Mouse (Mus musculus): ENCODE results near the gene Atp6v1g1.

The Atp6v1g1 gene

DNA sequence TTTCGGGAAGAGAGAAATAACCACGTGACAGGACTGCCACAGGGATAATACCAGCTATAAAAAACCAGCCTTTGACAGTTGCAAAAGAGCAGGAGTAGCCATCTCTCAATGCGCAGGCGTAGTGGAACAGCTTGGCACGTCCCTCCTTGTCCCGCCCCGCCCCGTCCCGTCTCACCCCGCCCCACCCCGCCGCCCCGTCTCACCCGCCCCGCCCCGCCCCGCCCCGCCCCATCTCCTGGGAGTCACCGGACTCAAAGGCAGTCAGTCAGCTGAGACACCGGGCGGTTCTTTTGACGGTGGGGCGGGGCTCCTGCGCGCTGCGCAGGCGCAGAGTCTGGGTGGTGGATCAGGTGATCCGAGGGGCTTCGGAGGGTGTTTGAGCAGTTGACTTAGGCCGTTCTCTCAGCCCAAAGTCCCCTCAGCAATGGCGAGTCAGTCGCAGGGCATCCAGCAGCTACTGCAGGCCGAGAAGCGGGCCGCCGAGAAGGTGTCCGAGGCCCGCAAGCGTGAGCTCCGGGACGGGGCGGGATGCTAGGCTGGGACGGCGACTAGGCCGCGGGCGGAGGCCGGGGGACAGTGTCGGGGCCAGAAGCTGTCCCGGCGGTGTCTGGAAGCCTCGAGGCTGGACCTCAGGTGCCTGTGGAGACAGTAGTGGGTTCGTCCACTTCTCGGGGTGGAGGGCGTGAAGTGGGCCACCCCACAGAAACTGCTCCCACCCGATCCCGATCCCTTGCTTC is at the start of gene Atp6v1g1:
TSS of gene Atp6v1g1 (plus strand) at position 279 of the 737 bp plus-strand sequence.
- peak; percentile 95 for DNase-seq

DNA sequence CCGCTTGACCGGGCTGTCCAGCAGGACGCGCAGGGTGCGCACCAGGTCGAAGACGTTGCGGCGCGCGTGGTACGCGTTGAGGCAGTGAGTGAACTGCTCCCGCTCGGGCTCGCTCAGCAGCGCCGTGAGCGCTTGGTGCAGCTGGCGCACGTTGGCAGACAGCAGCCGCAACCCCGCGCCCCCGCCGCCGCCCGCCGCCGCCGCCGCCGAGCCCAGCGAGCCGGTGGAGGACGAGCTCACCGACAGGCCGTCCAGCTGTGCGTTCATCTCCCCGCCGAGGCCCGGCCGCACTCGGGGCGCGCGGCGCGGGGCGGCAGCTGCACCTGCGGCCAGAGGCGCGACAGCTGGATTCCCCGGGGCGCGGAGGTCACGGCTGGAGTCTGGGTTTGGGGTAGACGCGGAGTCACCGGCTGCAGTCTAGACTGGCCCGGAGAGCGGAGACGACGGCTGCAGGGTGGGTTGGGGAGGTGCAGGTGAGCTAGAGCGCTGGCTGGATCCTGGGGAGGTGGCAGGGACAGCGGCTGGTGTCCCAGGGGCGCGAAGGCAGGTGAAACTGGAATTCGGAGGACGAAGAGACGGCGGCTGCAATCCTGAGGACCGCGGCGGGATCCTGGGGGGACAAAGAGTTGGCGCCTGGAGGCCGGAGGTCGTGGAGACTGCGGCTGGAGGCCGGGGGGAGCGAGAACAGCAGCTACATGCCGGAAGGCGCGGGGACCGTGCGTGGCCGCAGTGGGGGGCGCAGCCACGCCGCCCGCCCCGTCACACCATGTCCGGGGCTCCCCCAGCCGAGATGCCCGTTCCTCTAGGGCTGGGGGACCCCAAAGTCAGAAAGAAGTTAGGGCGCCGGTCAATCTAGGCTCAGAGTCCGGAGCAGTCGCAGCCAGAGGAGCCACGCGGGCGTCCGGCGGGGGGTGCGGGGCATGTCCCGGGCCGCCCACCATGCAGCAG is 49.3 kb upstream of the Atp6v1g1 start:
- DNase-seq, result peak; percentile 38

DNA sequence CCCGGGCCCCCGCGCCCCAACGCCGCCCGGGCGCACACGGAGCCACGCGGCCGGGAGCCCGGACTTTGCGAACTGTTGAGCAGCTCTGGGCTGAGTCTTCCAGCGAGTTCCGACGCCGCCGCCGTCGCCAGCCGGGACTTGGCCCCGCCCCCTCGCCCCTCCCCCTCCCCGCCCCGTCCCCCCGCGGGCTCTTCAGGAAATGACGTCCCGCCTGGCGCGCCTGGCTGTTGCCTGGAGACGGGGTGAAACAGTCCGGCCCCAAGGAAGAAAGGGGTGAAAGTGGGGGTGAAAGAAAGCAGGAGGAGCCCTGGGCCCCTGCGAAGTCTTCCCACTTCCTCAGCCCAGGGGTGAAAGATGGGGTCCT is 48.7 kb upstream of the Atp6v1g1 start, which contains the start of gene Whrn:
TSS of gene Whrn (minus strand) at position 77 of the 364 bp plus-strand sequence.
- DNase-seq, result peak; percentile 67

DNA sequence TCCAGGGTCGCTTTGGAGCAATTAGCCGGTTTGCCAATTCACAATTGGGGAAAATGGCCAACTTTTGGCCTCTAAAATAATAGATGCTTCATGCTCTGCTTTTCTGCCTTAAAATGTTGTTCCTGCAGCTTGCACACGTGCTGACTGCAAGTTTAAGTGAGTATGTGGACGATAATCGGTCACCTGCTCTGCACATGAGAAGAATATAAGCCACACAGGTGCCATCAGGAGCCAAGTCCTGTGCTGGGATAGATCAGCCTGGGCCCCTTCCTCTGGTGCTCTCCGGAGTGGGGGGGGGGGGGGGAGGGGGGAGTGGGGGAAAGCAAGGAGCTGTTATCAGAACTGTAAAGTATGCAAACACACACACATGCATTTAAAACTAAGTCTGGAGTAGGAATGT is 48.3 kb upstream of the Atp6v1g1 start:
- DNase-seq, result no peak

DNA sequence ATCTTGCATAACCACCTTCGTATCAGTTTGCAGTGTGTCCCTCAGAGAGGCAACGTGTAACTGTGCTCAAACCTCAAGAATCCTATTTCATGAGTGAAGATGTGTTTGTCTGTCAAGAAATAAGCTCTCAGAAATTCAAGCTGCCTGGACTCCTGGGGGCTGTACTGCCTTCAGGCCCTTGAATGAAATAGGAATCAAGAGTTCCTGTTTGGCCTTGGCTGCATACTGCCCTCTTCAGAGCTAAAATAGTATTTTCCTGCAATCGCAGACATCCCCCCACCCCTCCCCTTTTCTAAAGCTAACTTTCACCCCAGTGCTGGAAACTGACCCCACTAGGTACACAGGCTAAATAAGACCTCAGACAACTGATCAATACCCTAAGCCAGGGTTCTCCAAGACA is 46.2 kb upstream of the Atp6v1g1 start:
- DNase-seq, result no peak

DNA sequence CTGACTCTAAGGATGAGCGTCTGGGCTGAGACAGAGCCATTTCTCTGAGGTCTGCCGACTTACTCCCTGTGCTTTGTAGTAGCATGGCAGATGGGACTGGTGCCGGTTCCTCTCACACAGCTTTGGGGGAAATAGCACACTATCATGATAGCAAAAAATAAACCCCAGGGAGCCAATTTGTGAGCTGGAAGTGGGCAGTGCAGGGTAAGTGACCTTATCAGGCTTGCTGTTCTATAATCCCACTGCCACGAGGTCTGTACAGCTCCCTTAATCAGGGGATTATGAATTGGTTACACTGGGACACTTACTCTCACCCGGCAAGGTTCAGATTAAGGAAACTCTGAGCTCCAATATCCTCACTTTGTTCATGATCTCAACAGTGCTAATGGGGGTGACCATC is 43.5 kb upstream of the Atp6v1g1 start:
- DNase-seq, result no peak

DNA sequence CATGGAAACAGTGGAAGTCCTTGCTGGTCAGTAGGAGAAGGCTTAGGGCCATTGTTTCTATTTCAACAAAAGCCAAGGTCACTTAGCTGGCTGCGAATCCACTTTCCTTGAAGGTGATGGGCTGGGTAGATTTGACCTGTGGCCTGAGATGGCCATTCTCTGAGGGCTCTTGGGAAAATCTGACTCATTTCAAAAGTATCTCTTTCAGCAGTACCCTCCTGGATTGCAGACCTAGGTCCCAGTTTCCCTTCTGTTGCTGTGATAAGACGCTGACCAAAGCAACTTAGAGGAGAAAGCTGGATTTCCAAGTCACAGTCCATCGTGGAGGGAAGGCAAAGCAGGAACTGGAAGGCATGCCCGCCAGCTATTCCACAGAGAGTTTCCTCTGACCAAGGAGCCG is 40.6 kb upstream of the Atp6v1g1 start:
- DNase-seq, result no peak

DNA sequence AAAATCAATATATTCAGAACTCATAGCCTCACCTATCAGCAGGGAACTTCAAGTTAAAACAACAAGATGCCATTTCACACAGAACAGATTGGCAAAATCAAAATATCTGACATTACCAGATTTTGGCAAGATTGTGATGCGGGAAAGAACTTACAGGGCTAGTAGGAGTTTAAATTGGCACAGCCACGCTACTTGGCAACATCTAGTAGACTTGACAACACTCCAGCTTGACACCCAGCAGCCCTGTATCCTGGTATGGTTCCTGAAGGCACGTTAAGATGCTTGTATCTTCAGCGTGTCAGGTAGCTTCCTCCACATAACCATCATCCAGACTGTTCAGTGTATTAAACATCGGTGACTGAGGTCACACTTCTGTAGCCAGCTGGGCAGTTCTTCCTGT is 37.1 kb upstream of the Atp6v1g1 start:
- DNase-seq, result no peak

DNA sequence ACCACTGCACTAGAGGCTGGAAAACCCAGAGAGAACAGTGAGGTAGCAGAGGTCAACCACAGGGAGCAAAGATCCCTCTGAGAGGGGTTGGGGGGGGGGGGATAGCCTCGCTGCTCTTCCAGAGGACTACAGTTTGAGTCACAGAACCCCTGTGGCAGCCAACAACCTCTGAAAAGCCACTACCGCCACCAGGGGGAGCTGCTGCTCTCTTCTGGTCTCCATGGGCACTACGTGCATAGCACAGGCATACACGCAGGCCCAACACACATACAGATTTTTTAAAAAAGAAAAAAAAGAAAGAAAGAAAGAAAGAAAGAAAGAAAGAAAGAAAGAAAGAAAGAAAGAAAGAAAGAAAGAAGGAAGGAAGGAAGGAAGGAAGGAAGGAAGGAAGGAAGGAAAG is 36.3 kb upstream of the Atp6v1g1 start:
- DNase-seq, result peak; percentile 62

DNA sequence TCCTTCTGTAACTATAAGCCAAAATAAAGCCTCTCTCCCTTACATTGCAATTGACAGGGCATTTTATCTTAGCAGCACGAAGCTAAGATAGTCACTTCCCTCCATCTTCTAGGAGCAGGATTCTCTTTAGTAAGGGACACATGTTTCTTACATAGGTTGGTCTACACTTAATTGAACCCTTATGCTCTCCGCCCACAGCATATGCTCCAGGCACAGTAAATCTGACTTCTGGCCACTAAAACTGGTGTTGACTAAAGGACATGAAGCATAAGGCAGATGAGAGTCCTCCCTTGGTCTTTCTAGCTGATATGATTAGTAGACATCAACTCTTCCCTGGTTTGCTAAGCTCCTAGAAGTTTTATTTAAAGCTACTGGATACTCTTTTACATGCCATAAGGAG is 31.7 kb upstream of the Atp6v1g1 start:
- DNase-seq, result no peak

DNA sequence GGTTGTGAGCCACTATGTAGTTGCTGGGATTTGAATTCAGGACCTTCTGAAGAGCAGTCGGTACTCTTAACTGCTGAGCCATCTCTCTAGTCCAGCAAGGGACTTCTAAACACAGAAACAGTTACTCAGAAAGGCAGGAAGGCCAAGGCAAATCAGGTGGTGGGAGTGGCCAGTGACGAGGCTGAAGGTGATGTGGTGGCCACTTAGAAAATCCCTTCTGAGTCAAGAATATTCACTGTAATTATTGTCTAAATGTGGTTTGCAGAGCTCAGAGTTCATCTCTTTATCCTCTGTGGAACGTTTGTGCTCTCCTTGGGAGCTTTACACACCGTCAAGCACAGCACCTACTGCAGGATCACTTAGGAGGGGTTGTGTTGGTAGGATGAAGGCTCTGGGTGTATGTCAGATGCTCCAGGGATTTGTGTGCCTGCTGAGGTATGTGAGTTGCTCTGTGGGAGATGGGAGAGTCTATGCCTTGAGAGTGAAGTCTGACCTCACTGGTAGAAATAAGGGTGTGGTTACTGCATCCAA is 30.1 kb upstream of the Atp6v1g1 start:
- no peak for DNase-seq

DNA sequence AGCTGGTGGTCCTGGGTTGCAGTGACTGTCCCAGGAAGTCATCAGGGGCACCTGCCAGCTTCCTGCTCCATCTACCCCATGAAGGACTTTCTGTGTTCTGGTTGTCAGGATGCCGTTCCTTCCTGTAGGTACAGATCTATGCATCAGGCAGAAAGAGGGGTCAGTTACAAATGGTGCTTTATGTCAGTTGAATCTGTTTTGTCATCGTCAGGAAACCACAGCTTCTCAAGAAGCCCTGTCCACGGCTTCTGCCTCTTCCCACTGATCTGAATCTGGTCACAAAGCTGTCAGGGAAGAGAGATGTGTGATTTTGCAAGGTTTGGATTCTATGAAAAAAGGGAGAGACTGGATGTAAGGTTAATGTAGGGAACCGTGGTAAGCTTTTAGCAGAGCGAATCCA is 29.6 kb upstream of the Atp6v1g1 start:
- DNase-seq, result no peak

DNA sequence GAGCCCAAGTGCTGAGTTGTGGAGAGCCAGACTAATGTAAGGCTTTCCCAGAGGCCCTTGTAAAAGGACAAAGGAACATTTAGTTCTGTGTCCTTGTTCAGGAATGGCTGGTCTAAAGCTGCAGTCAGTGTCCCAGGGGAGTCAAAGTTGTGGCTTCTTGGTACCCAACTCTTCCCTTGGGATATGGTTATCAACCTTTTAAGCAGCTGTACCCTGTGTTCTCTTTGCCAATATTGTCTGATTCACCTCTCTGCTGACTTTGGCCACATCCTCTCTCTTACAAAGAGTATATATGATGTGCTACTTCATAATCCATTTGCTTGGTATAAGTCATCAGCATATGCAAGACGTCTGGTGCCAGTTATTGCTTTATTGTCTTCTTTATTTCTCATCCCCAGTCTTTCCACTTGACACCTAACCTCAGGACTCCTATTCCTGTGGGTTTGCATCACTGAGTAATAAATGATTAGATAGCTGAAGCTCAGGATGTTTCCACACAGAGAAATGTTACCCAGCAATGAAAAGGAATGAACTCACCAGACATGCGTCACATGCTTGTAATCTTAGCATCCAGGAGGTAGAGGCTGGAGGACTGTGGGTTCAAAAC is 22.7 kb upstream of the Atp6v1g1 start:
- no peak for DNase-seq

DNA sequence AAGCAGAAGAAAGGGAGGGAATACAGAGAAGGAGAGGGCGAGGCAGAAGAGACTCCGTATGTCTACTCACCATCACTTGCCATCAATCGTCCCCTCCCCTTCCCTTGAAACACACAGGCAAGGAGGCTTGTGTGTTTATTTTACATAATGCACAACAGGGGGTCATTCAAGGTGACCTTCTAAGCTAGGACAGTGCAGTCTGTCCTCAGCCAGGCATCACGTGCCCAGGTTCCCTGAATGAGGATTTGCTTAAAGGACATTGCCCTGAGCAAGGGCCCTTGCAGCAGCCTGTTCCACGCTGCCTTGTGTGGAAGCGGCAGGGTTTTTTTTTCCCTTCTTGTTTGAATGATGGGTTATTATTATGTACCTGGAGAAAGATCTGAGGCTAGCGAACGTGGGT is 19.1 kb upstream of the Atp6v1g1 start:
- DNase-seq, result no peak

DNA sequence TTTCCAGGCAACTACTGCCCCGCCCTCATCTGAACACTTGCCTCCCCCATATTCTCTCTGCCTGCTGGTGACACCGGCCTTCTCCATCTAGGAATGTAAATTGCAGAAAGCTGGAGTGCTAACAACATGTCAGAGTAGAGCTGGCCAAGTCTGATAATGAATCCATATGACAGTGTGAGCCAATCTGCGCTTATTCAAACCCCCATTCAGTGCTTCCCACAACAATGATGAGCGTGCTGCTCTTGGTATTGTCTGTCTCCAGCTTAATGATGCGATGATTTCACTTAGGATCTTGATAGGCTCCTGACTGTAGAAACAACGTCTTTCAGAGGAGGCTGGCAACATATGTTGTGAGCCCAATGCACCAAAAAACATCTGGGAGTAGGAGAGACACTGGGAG is 15.6 kb upstream of the Atp6v1g1 start:
- DNase-seq, result peak; percentile 72

DNA sequence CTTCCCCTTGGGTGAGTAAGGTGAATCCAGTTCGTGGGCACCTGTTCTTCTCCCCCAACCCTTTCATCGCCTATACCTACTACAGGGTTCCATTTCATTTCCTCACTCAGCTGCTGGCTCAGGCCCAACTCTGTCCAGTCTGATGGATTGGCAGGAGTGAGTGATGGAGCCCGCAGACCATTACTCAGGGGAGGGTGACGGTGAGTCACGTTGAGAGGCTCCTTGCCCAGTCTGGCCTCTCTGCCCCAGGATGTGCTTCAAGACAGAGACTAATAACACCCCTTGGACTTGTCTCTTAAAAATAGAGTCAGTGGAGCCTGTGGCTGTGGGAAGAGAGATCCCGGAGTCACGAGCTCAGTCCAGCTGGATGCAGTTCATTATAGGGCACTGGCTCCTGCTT is 14.2 kb upstream of the Atp6v1g1 start:
- DNase-seq, result no peak

DNA sequence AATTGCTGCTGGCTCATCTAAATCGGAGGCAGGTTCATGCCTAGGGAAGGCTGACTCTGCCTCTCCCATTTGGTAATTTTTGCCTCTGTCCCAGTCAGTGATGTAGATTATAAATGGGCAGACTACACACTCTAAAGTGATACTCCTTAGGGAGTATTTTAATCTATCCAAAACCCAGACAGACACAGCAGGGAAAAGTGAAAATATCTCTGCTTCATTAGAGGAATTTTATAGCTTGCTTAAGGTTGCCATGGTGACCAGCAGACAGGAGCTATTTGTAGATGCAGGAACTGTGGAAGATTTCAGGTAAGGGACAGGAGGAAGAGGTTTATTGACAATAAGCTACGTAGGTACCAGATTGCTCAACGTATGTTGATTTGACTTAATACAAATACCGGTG is 7.0 kb upstream of the Atp6v1g1 start:
- no peak for DNase-seq

DNA sequence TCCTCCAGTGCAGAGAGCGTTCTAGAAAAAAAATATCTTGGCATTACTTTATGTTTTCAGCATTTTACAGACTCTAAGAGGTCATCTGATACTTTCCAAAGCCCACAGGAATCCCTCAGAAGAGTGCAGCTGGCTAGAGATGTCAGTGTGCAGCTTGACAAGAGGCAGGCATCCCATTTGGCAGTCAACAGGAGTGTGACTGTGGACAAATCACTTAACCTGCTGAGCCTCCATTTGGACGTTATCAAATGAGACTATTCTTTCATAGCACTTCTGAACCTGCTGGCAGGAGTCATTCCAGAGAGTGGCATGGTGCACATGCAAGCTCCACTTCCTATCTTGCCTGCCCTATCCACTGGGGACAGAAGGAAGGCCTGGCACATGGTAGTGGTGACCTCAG is 2.4 kb upstream of the Atp6v1g1 start:
- DNase-seq, result no peak

DNA sequence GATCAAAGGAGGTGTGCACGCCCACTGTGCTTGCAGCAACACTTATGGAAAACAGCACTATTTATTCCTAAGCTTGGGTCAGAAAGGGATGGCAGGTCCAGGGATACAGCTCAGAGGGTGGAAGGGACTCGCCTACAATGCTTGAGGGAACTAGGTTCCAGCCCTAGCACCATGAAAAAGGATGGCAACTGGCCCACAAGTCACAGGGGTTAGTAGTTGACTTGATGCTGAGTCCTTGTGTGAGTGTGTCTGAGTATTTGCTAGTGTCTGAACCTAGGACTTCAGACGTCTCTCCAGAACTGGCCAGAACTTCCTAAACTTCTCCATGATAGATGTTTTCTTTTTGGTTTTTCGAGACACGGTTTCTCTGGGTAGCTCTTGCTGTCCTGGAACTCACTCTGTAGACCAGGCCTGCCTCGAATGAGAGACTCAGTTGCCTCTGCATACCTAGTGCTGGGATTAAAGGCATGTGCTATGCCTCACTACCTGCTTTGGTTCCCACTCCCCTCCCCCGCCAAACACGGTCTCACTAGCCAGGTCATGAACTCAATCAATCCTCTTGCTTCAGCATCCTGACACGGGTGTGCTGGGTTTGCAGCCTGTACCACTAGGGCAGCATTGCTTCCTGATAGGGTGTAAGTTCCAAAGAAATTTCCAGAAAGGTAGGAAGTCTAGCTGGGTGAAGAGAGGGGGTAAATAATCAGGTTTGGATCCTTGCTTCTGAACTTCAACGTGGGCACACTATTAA is 652 bp upstream of the Atp6v1g1 start:
- no peak for DNase-seq

DNA sequence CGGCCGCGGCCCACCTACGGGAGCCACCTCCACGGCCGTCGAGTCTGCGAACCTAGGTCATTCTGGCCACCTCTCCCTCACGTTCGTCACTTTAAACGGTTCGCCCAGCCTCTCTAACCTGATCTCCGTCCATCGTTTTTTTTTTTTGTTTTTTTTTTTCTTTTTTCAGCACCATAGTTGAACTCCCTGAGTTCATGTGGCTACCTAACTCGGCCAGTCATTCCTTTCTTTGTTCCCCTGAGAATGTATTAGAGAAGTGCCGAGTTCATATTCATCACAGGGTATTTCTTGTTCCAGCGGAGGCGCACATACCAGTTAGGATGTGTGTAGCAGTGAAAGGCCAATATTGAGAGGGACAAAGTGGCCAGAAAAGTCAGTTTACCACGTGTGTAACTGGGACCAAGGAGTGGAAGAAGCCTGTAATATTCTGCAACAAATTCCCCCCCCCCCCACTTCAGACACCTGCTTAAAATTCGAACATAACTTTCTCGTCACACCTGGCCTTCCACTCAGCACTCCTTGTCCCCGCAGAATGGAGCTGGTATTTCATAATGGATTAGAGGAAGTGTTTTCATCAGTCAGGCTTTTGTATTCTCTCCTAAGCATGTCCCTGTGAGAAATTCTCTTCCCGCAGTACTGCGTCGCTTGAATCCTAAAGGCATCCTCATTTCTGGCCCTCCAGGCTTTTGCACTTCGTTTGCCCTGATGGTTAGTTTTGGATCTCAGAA is 823 bp downstream of the Atp6v1g1 start:
- DNase-seq, result no peak

DNA sequence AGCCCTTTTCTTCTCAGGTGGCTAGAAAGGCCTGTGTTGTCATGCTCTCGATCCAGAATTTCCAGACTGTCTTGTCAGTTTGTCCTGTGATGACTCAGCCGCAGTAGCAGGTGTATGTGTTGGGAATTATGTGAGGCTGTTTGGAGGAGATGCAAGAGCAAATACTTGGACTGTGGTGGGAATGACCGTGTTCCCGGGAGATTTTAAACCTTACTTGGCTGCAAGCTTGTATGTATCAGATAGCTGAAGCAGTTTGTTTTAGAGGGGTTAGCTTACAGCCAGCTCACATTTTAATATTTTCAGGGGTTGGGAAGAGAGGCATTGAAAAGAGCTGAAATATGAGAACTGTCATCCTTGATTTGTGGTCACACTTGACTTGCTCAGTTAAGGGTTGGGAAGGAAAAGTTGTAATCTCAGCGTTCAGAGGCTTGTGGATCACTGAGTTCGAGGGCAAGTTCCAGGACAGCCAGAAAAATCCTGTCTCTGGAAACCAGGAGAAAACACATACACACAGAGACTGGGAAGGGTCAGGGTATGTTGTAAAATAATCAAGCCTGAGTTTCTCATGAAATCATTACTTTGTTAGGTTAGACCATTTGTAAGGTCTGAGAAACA is 2.0 kb downstream of the Atp6v1g1 start:
- no peak for DNase-seq

DNA sequence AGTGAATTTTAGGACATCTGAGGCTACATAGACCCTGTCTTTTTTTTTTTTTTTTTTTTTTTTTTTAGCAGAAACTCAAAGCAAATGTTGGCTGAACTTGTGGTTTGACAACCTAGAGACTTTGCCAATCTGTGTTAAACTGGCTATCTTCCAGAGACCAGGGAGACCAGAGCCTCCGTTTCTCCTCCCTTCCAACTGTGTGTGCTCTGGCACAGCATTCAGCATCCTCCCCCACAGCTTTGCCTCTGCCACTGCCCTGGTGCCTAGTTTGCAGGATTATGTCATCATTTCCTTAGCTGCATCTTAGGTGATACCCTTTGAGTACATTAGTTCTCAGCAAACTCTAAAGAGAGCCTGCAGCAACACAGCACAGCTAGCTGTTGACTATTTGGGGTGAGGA is 3.2 kb downstream of the Atp6v1g1 start:
- DNase-seq, result no peak
